Mouse (Mus musculus): ENCODE measurements at regions not wholly inside any gene's neighbourhood (a gene's known extent, or its start where the extent isn't known, plus 50 kb on each side); places are given as distances from the start of the nearest gene placed in this dataset.

GRCm38 (mm10) chr13:97841503-97841902, 81.1 kb upstream of the Gm10260 start:
- TF ChIP-seq CTCF (IDR thresholded peaks at IDR 0.05): no peak
- no peak for TF ChIP-seq EP300 (IDR thresholded peaks at IDR 0.05)

All from lung, postnatal 0 days (tissue).